Mouse (Mus musculus): Measurements from ENCODE around the gene Tbx15. TPM values are rescaled to one million over a fixed set of nuclear protein-coding genes. Genes with fewer than 3 reads are reported as not detected.

Gene Tbx15
- polyA plus RNA-seq, 1 experiment from 2014 or later = not detected

DNA sequence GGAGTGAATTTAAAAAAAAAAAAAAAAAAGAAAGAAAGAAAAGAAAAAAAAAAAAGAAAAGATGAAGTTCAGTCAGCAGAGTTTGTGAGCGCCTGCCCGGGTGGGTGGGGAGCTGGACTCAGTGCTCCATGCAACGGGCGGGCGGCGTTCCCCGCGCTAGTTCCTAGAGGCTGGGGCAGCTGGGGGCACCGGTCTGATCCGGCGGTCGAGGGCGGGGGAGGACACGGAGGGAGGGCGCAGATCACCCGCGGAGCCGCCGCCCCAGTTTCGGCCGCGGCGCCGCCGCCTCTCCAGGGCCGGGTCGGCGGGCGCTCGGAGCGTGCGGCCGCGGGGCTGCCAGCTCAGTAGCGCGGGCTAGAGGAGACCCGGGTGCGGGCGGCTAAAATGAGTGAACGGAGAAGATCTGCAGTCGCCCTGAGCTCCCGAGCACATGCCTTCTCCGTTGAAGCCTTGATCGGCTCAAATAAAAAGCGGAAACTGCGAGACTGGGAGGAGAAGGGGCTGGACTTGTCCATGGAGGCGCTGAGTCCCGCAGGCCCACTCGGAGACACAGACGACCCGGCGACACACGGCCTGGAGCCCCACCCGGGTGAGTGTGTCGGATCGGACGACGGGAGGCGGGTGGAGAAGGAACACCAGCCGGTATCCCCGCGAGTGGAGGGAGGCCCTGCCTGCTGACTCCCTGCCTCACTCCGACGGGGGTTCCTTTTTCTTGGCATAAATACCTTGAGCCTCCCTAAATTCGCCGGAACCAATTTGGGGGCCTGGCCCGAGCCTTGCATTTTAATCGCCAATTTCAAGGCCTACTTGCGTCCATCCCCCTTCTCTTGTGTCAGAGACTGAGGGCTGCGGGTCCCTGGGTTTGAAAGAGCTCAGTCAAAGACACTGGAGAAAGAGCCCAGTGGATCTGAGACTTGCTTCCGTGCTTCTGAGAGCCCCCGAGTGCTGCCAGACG, 13.6 kb downstream of the Tbx15 start:
- WGBS (ENCODE audit: missing documents) = 2% methylated on average over 72 of the region's 73 CpGs
- Histone ChIP-seq H3K36me3 (ENCODE audit: inconsistent target) (no peaks in the 10 kb centered on the region), H3K4me3 (ENCODE audit: inconsistent target) (no peak overlapping the region), H3K79me2 (ENCODE audit: inconsistent target) (no peaks in the 10 kb centered on the region), H3K27ac (no peak overlapping the region)

DNA sequence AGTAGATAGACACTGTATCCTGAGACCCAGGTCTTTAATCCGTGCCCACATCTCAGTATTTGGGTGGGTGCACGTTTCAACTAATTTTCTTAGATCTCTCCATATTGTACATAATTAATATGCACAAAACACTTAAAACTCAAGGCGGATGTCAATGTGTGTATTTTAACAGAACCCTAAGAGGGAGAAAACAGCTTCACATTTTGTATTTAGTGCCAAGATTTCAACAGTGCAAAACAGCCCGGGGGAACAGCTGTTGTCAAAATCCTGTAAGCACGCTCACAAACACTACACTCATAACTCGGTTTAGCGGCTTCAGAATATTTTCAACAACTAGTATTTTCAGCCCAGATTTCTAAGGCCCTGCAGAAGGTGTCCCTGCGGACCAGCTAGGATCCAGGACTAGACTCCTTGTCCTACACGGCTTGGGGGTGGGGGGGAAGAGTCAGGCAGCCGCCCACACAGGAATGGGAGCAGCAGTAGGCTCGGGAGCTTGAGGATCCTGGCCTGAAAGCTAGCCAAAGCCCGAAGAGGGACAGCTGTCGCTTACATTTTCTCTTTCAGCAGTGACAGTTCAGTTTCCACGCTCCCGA, 14.5 kb downstream of the Tbx15 start:
- 14% methylated on average over 15 of the region's 15 CpGs for WGBS (ENCODE audit: missing documents)
- H3K27ac ChIP-seq = no peak overlapping the region
- no peaks in the 10 kb centered on the region for H3K36me3 ChIP-seq (ENCODE audit: inconsistent target)
- no peak overlapping the region for H3K4me3 ChIP-seq (ENCODE audit: inconsistent target)
- no peaks in the 10 kb centered on the region for H3K79me2 ChIP-seq (ENCODE audit: inconsistent target)

DNA sequence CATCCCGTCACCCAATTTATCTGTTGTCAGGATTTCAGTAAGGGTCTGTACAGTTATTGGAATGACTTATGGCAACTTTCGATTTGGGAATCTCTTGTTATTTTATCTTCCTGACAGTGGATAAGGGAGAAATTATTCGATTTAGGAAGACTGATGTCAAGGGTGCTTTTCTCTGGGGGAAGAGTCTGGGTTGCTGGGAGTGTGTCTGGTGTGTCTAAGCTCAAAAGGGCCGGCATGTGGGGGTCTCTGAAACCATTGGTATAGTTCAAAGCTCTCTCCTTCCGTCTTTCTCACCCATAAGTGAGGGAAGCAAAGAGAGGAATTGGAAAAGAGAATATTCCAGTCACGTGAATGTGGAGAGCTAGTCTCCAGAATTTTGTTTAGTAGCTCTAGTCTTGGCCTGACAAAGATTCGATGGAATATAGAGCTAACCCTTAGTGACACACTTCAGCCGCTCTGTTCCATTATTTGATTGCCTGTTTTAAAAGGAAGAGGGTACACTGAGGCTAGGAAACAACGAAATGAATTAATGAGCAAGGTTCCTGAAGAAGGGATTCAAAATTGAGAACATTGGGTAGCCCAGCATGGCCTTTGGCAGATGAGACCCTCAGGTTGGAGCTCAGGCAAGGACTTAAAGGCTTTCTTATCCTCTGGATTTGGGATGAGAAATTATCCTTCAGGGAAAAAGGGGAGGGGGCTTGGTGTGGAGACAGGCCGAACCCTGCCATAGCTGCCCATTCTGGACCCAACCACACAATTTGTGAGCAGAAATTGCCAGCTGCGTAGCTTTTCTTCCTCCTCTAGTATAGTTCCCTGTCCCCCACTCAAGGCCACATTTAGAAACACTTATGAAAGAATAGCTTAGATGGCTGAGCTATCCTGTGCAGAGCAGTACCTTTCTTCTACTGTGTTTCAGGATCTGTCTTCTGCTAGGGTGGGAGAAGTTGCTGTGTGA, 15.5 kb downstream of the Tbx15 start:
- H3K4me3 ChIP-seq (ENCODE audit: inconsistent target) = no peak overlapping the region
- 22% methylated on average over 11 of the region's 11 CpGs for WGBS (ENCODE audit: missing documents)
- H3K79me2 ChIP-seq (ENCODE audit: inconsistent target) = no peaks in the 10 kb centered on the region
- no peaks in the 10 kb centered on the region for H3K36me3 ChIP-seq (ENCODE audit: inconsistent target)
- no peak overlapping the region for H3K27ac ChIP-seq

DNA sequence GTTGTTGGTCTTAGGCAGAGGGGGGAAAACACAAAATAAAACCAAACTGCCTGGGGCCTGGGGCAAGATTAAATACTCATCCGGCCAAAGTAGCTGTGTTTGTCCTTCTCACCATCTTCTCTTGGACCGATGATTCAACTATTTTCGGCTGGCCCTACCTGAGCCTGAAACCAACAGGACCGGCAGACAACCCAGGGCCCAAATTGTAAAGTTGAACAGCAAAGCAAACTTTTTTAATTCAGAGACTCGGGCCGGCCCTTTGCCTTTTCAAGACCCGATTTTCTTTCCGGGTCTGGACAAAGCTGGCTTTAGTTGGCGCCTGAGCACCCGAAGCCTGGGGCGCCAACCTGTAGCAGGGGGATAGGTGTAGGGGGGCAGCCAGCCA, 16.2 kb downstream of the Tbx15 start:
- Histone ChIP-seq H3K79me2 (ENCODE audit: inconsistent target) (no peaks in the 10 kb centered on the region), H3K27ac (no peak overlapping the region), H3K4me3 (ENCODE audit: inconsistent target) (no peak overlapping the region), H3K36me3 (ENCODE audit: inconsistent target) (no peaks in the 10 kb centered on the region)
- WGBS (ENCODE audit: missing documents) = 7% methylated on average over 11 of the region's 11 CpGs

DNA sequence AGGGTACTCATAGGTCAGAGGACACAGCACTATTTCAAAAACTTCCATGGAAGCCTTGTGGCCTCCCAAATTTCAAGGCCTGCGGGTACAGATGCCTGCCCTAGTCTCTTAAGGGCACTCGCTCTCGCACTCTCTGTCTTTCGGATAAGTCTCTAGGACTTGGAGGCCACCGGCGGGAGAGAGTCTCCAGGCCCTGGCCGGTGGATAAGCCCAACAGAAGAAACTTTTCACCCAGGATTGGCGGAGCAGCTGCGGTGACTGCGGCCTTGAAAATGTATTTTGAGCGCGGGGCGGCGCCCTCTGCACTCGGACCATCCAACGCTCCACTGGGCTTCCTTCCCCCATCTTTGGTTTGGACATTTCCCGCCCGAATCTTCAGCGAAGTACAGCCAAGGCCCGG, 16.6 kb downstream of the Tbx15 start:
- H3K79me2 ChIP-seq (ENCODE audit: inconsistent target) = no peaks in the 10 kb centered on the region
- no peaks in the 10 kb centered on the region for H3K36me3 ChIP-seq (ENCODE audit: inconsistent target)
- H3K27ac ChIP-seq = no peak overlapping the region
- 7% methylated on average over 20 of the region's 20 CpGs for WGBS (ENCODE audit: missing documents)
- H3K4me3 ChIP-seq (ENCODE audit: inconsistent target) = no peak overlapping the region

DNA sequence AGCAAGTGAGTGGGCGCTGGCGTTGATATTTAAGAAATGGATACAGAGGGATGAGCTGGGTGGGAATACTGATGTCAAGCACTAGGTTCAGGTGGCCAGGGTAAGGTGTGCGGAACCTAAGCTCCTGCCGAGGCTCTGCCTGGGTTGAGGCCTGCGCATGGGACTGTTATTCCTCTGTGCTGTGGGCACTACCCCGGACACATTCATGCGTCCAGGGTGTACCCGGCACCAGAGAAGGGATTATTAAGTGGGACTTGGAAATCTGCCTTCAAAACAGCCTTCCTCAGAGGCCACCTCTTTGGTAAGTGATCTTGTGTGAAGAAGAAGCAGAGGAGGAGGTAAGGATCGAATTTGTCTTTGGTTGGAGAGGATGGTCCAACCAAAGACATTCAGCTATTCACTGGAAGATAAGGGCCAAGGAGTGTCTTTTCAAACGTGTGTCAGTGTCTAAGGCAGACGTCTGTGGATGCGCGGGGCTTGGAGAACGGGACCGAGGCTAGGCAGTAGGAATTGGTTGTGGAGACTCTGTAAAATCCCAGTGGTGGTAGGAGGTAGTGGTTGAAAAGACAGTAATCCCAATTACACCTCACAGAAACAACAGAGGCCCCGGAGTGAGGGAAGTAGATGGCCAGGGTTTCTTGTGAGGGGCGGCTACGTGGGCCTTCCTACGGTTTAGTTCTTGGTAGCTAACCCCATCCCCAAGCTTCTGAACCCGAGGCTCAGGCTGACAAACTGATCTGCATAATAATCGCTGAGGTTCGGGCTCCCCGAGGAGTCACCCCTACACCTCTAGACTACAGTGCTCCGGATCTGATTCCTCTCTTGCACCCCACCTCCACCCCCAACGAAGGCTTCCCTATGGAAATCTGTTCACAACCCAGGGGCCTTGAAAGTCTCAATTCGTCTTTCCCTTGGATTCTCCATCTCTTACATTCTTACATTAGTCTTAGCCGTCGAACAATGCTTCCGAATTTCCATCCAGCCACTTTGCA, 17.7 kb downstream of the Tbx15 start:
- WGBS (ENCODE audit: missing documents) = 12% methylated on average over 29 of the region's 29 CpGs
- Histone ChIP-seq H3K4me3 (ENCODE audit: inconsistent target) (no peak overlapping the region), H3K36me3 (ENCODE audit: inconsistent target) (no peaks in the 10 kb centered on the region), H3K27ac (no peak overlapping the region), H3K79me2 (ENCODE audit: inconsistent target) (no peaks in the 10 kb centered on the region)

DNA sequence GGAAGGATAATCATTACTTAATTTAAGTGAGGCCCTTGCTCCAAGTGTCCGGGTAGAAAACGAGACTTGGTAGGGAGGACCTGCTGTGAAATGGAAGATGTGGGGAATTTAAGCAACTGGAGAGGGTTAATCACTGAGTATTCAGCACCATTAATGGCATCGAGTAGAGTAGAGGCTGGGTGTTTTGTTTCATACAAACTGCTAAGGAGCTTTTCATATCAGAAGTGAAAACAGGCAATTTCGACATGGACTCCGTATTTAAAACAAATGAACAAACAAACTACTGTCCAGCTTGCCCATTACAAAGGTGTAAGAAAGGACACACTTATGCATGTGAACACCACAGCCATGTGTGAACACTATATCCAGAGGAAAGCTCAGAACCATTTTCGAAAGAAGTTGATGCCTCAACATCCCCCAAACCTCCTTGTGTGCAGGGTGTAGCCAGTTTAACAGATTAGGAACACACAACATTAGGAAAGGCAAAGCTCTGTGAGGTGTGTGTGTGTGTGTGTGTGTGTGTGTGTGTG, 19.6 kb downstream of the Tbx15 start:
- WGBS (ENCODE audit: missing documents) = 12% methylated on average over 6 of the region's 6 CpGs
- Histone ChIP-seq H3K79me2 (ENCODE audit: inconsistent target) (no peaks in the 10 kb centered on the region), H3K4me3 (ENCODE audit: inconsistent target) (no peak overlapping the region), H3K36me3 (ENCODE audit: inconsistent target) (no peaks in the 10 kb centered on the region), H3K27ac (no peak overlapping the region)

DNA sequence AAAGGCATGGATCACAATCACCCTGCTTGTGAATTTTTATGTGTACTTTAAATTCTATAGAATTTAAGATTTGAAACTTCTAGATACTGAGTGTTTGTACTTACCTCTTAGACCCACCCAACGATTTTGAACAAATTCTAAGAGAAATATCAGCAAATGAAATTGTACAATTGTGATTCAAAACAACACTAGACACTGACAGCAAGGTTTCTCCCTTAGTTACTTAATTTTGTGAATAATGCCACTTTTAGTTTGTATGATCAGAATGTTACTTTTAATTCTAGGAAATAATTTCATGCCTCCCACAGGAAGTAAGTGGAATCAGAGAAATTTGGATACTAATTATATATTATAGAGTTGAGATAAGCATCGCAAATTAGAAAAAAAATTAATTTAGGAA, 20.2 kb downstream of the Tbx15 start:
- no peak overlapping the region for H3K4me3 ChIP-seq (ENCODE audit: inconsistent target)
- no peaks in the 10 kb centered on the region for H3K79me2 ChIP-seq (ENCODE audit: inconsistent target)
- no peak overlapping the region for H3K27ac ChIP-seq
- H3K36me3 ChIP-seq (ENCODE audit: inconsistent target) = no peaks in the 10 kb centered on the region
- WGBS (ENCODE audit: missing documents) = 14% methylated on average over 2 of the region's 2 CpGs

DNA sequence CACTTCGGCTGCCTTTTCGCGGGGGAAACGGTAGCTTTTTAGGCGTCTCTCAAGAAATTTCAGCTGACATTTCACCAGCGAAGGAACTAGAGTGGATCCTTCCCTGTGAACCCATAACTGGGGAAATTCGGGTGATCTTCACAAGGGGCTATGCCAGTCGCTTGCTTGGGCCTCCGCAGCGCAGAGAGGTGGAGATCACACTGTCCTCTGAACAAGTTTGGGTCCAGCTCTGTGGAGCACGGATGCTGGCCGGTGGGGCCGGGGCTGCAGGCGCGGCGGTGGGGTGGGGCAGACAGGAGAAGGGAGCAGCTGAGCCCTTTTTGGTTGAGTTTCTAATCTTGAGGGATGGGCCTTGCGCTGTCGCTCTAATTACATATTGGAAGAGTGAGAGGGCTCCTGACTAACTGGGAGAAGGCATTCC, 21.2 kb downstream of the Tbx15 start:
- H3K27ac ChIP-seq = no peak overlapping the region
- H3K4me3 ChIP-seq (ENCODE audit: inconsistent target) = no peak overlapping the region
- WGBS (ENCODE audit: missing documents) = 6% methylated on average over 18 of the region's 18 CpGs
- no peaks in the 10 kb centered on the region for H3K79me2 ChIP-seq (ENCODE audit: inconsistent target)
- no peaks in the 10 kb centered on the region for H3K36me3 ChIP-seq (ENCODE audit: inconsistent target)

DNA sequence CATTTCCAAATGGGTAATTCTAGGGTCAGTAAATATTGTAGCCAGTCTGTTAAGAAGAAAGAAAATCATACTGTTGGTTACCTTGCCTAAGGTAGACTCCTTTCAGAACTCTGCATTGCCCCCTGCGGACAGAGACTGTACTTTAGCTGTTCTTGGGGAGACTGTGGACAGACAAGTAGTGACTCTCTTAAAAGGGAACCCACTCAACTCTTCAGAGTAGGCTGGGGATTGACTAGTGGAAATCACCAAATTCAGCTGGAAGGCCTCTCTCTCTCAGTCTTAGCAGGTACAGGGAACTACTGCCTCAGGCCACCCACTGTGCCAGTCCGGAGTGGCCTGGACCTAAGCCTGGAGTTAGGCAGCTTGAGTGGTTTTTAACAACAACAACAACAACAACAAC, 21.8 kb downstream of the Tbx15 start:
- Histone ChIP-seq H3K79me2 (ENCODE audit: inconsistent target) (no peaks in the 10 kb centered on the region), H3K27ac (no peak overlapping the region), H3K4me3 (ENCODE audit: inconsistent target) (no peak overlapping the region), H3K36me3 (ENCODE audit: inconsistent target) (no peaks in the 10 kb centered on the region)
- WGBS (ENCODE audit: missing documents) = 11% methylated on average over 2 of the region's 2 CpGs

DNA sequence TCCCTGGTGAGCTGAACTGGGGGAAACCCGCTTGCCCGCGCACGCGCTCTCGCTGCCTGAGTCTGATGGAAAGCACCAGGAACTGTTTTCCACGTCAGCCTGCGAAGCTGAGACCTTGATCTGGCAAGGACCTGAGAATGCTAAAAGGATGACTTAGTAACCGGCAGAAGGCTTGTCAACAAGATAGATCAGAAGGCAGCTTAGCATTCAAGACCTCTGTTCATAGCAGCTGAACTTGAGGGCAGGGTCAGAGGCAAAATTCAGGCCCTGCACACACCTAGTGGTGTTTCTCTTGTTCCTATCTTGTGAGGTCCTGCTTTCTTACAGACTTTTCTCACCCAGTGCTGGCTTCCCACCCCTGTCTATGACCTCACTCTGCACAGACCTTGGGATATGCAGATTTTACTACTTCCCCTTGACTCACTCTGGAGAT, 23.3 kb downstream of the Tbx15 start:
- H3K27ac ChIP-seq = no peak overlapping the region
- WGBS (ENCODE audit: missing documents) = 52% methylated on average over 9 of the region's 9 CpGs
- H3K36me3 ChIP-seq (ENCODE audit: inconsistent target) = no peaks in the 10 kb centered on the region

DNA sequence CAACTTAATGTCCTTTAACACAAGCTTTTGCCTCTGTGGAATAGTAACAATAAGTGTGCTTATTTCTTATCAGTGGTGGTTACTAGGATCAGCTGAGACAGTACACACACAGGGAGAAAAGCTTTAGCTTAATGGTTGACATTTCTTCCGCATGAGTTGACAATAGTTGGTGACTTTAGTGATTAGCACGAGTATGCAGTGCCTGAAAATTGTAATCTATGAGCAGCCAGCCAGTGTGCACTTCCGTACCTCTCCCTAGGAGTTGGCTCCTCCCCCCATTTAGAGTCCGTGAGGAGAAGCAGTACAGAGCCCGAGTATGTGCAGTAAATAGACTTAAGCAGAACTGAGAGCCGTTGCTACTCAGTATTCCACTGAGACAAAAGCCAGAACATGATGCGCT, 24.5 kb downstream of the Tbx15 start:
- H3K4me3 ChIP-seq (ENCODE audit: inconsistent target) = no peak overlapping the region
- H3K27ac ChIP-seq = no peak overlapping the region
- no peaks in the 10 kb centered on the region for H3K79me2 ChIP-seq (ENCODE audit: inconsistent target)
- H3K36me3 ChIP-seq (ENCODE audit: inconsistent target) = no peaks in the 10 kb centered on the region
- WGBS (ENCODE audit: missing documents) = 18% methylated on average over 7 of the region's 7 CpGs

More for the DNA sequence above, 23.3 kb downstream of the Tbx15 start:
- Histone ChIP-seq H3K4me3 (ENCODE audit: inconsistent target) (no peak overlapping the region), H3K79me2 (ENCODE audit: inconsistent target) (no peaks in the 10 kb centered on the region)

DNA sequence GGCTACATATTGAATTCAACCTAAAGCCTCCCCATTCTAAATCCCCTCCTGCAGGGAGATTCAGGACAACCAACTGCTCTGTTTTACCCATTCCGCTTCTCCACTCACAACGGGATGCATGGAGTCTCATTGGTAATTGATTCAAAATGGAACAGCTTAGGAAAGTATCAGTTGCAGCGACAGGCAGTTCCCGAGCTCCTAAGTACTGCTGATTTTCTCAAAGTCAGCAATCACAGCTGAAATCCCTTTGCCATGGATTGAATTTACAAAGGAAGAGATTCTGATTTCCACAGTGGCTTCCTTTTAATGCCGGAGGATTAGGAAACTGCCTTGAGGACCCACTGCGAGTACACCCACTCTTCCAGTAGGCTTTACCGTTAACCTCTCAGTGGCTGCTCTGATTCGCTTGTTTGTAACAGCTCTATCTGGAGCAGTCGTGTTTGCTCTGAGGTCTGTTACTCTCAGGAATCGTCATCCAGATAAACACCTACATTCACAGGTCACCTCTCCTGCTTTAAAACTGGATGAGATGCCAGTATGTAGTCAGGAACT, 26.6 kb downstream of the Tbx15 start:
- H3K79me2 ChIP-seq (ENCODE audit: inconsistent target) = no peaks in the 10 kb centered on the region
- no peaks in the 10 kb centered on the region for H3K36me3 ChIP-seq (ENCODE audit: inconsistent target)
- H3K4me3 ChIP-seq (ENCODE audit: inconsistent target) = no peak overlapping the region
- WGBS (ENCODE audit: missing documents) = 76% methylated on average over 10 of the region's 10 CpGs
- H3K27ac ChIP-seq = no peak overlapping the region
